Mouse (Mus musculus) kidney, adult 2 months (tissue): ENCODE measurements around the gene Erg28.

Experiments used
- CTCF ChIP-seq: fragments of 200-500 bp; conservative IDR thresholded peaks from 2 replicates; pipeline ENCODE4 v1.5.1; 2011; ENCODE audit warnings: low read depth, mild to moderate bottlenecking, control low read depth, low read length, moderate library complexity, mixed read lengths; ENCODE audit not compliant: insufficient read depth, insufficient read length
- POLR2A ChIP-seq: fragments of 200-500 bp; IDR thresholded peaks from one replicate; pipeline ENCODE4 v1.6.1; 2011; ENCODE audit warnings: low read depth, low read length, control low read depth

- TF ChIP-seq CTCF (no peak), POLR2A (no peak)
Observed at GRCm38 (mm10) chr12:85792158-85792557, 32.2 kb downstream of the Erg28 start.
